Mouse (Mus musculus) bone marrow, adult 2 months (tissue): Measurements from ENCODE around the gene Nhej1.

Experiments used
- CTCF ChIP-seq: fragments of 200-500 bp; IDR thresholded peaks from 2 replicates; pipeline ENCODE4 v1.5.1; 2011; ENCODE audit warnings: low read length, control low read depth; ENCODE audit not compliant: control insufficient read depth, insufficient read depth
- POLR2A ChIP-seq: fragments of 200-500 bp; IDR thresholded peaks from 2 replicates; pipeline ENCODE4 v1.6.1; 2011; ENCODE audit warnings: low read depth, mild to moderate bottlenecking, control low read depth, low read length, borderline replicate concordance; ENCODE audit not compliant: control insufficient read depth

- TF ChIP-seq POLR2A (no peak), CTCF (no peak)
These were observed 102.8 kb downstream of the Nhej1 start for GRCm38 (mm10) chr1:75022216-75022615.
